Mouse (Mus musculus) MEL (cell line): ENCODE results near the gene Parp8. TPM values are rescaled to one million over a fixed set of nuclear protein-coding genes. Genes with fewer than 3 reads are reported as not detected.

Experiments used
- DNase-seq: peaks from one replicate; pipeline ENCODE4 v3.0.0; 2011; ENCODE audit warnings: low read depth, low spot score
- H3K27ac ChIP-seq: 2 replicates; pipeline ENCODE4 v1.5.1; 2012; ENCODE audit warnings: low read depth, mild to moderate bottlenecking, control low read depth, low read length, moderate library complexity; ENCODE audit not compliant: control insufficient read depth
- H3K27me3 ChIP-seq, 2 experiments: fragments of 150-350 bp in 1 of 2; sonication (generic) in 1 of 2; 2 replicates each; pipeline ENCODE4 v1.6.1; 2012; ENCODE audit warnings: low read length in 2 of 2, mild to moderate bottlenecking in 2 of 2, improper control_type of control experiment in 1 of 2, moderate library complexity in 1 of 2; ENCODE audit not compliant: insufficient read depth in 2 of 2, control insufficient read depth in 1 of 2
- H3K36me3 ChIP-seq, 2 experiments: 2 replicates each; pipeline ENCODE4 v1.6.1; 2012 to 2014; ENCODE audit warnings: low read length in 2 of 2, improper control_type of control experiment in 1 of 2, inconsistent platforms in 1 of 2, mild to moderate bottlenecking in 1 of 2; ENCODE audit not compliant: insufficient read depth in 2 of 2, control insufficient read depth in 1 of 2
- H3K4me1 ChIP-seq, 2 experiments: fragments of 150-350 bp in 1 of 2; sonication (generic) in 1 of 2; 2 replicates each; pipeline ENCODE4 v1.6.1; 2012; ENCODE audit warnings: low read length in 2 of 2, improper control_type of control experiment in 1 of 2, mild to moderate bottlenecking in 1 of 2; ENCODE audit not compliant: insufficient read depth in 2 of 2, control insufficient read depth in 1 of 2
- H3K4me3 ChIP-seq, 2 experiments: fragments of 150-350 bp in 1 of 2; sonication (generic) in 1 of 2; 2 replicates each; pipeline ENCODE4 v1.5.1; 2012; ENCODE audit warnings: low read depth in 2 of 2, low read length in 2 of 2, mild to moderate bottlenecking in 2 of 2, moderate library complexity in 2 of 2, control low read depth in 1 of 2, improper control_type of control experiment in 1 of 2; ENCODE audit not compliant: control insufficient read depth in 1 of 2, insufficient read depth in 1 of 2
- H3K79me2 ChIP-seq: 2 replicates; pipeline ENCODE4 v1.6.1; 2012; ENCODE audit warnings: mild to moderate bottlenecking, low read length, moderate library complexity; ENCODE audit not compliant: control insufficient read depth, poor library complexity, insufficient read depth
- H3K9ac ChIP-seq: 2 replicates; pipeline ENCODE4 v1.6.1; 2012; ENCODE audit warnings: low read depth, mild to moderate bottlenecking, control low read depth, low read length, moderate library complexity; ENCODE audit not compliant: control insufficient read depth, poor library complexity, severe bottlenecking
- H3K9me3 ChIP-seq: fragments of 150-350 bp; sonication (generic); replicated peaks from 2 replicates; pipeline ENCODE4 v1.6.1; 2012; ENCODE audit warnings: mild to moderate bottlenecking, low read length, improper control_type of control experiment, moderate library complexity; ENCODE audit not compliant: insufficient read depth
- BHLHE40 ChIP-seq: IDR thresholded peaks from 2 replicates; pipeline ENCODE4 v1.6.1; 2012; ENCODE audit warnings: low read depth, mild to moderate bottlenecking, inconsistent platforms, low read length, improper control_type of control experiment, borderline replicate concordance
- CHD1 ChIP-seq: IDR thresholded peaks from 2 replicates; pipeline ENCODE4 v1.6.1; 2012; ENCODE audit warnings: low read depth, mild to moderate bottlenecking, inconsistent platforms, low read length, improper control_type of control experiment
- E2F4 ChIP-seq: IDR thresholded peaks from 2 replicates; pipeline ENCODE4 v1.6.1; 2011; ENCODE audit warnings: low read depth, low read length, improper control_type of control experiment, borderline replicate concordance
- ETS1 ChIP-seq: IDR thresholded peaks from 2 replicates; pipeline ENCODE4 v1.6.1; 2012; ENCODE audit warnings: low read depth, mild to moderate bottlenecking, inconsistent platforms, low read length, improper control_type of control experiment, moderate library complexity
- JUND ChIP-seq: IDR thresholded peaks from 2 replicates; pipeline ENCODE4 v1.6.1; 2011; ENCODE audit warnings: low read depth, mild to moderate bottlenecking, improper control_type of control experiment, low read length
- KAT2A ChIP-seq: conservative IDR thresholded peaks from 2 replicates; pipeline ENCODE4 v1.6.1; 2012; ENCODE audit warnings: low read depth, low read length, improper control_type of control experiment, inconsistent platforms
- MAFK ChIP-seq: IDR thresholded peaks from 2 replicates; pipeline ENCODE4 v1.6.1; 2011; ENCODE audit warnings: low read depth, mild to moderate bottlenecking, low read length, improper control_type of control experiment, borderline replicate concordance
- MAZ ChIP-seq: IDR thresholded peaks from 2 replicates; pipeline ENCODE4 v1.6.1; 2012; ENCODE audit warnings: low read depth, mild to moderate bottlenecking, inconsistent platforms, low read length, improper control_type of control experiment
- MEF2A ChIP-seq: IDR thresholded peaks from 2 replicates; pipeline ENCODE4 v1.6.1; 2014; ENCODE audit warnings: low read depth, mild to moderate bottlenecking, inconsistent platforms, low read length, improper control_type of control experiment; ENCODE audit not compliant: poor library complexity, insufficient replicate concordance, severe bottlenecking; ENCODE audit errors: extremely low read depth
- MXI1 ChIP-seq: IDR thresholded peaks from 2 replicates; pipeline ENCODE4 v1.6.1; 2011; ENCODE audit warnings: mild to moderate bottlenecking, low read depth, low read length, improper control_type of control experiment
- MYB ChIP-seq: IDR thresholded peaks from 2 replicates; pipeline ENCODE4 v1.6.1; 2011; ENCODE audit warnings: mild to moderate bottlenecking, low read depth, low read length, improper control_type of control experiment
- MYC ChIP-seq: IDR thresholded peaks from 2 replicates; pipeline ENCODE4 v1.6.1; 2011; ENCODE audit warnings: low read depth, mild to moderate bottlenecking, low read length, improper control_type of control experiment, moderate library complexity
- NELFE ChIP-seq: IDR thresholded peaks from 2 replicates; pipeline ENCODE4 v1.6.1; 2011; ENCODE audit warnings: low read depth, low read length, improper control_type of control experiment
- NRF1 ChIP-seq: IDR thresholded peaks from 2 replicates; pipeline ENCODE4 v1.6.1; 2014; ENCODE audit warnings: low read depth, mild to moderate bottlenecking, inconsistent platforms, low read length, improper control_type of control experiment, moderate library complexity; ENCODE audit not compliant: poor library complexity, insufficient read depth, severe bottlenecking
- POLR2AphosphoS2 ChIP-seq: IDR thresholded peaks from 2 replicates; pipeline ENCODE4 v1.6.1; 2011; ENCODE audit warnings: low read length, improper control_type of control experiment
- POLR2AphosphoS5 ChIP-seq: IDR thresholded peaks from 2 replicates; pipeline ENCODE4 v1.6.1; 2012; ENCODE audit warnings: low read depth, borderline replicate concordance, mild to moderate bottlenecking, inconsistent platforms, low read length, moderate library complexity, mixed read lengths
- RAD21 ChIP-seq: IDR thresholded peaks from 2 replicates; pipeline ENCODE4 v1.6.1; 2011; ENCODE audit warnings: mild to moderate bottlenecking, low read depth, low read length, improper control_type of control experiment
- RCOR1 ChIP-seq: IDR thresholded peaks from 2 replicates; pipeline ENCODE4 v1.6.1; 2012; ENCODE audit warnings: low read depth, mild to moderate bottlenecking, inconsistent platforms, low read length, improper control_type of control experiment
- SIN3A ChIP-seq: IDR thresholded peaks from 2 replicates; pipeline ENCODE4 v1.6.1; 2012; ENCODE audit warnings: low read length, improper control_type of control experiment, inconsistent platforms
- TAL1 ChIP-seq: IDR thresholded peaks from 2 replicates; pipeline ENCODE4 v1.6.1; 2012; ENCODE audit warnings: mild to moderate bottlenecking, inconsistent platforms, low read length, moderate library complexity, mixed read lengths
- TCF12 ChIP-seq: IDR thresholded peaks from 2 replicates; pipeline ENCODE4 v1.6.1; 2014; ENCODE audit warnings: low read depth, mild to moderate bottlenecking, inconsistent platforms, low read length, improper control_type of control experiment, moderate library complexity
- USF1 ChIP-seq: IDR thresholded peaks from 2 replicates; pipeline ENCODE4 v1.6.1; 2014; ENCODE audit warnings: low read depth, mild to moderate bottlenecking, inconsistent platforms, low read length, improper control_type of control experiment, moderate library complexity
- ZC3H11A ChIP-seq: IDR thresholded peaks from 2 replicates; pipeline ENCODE4 v1.6.1; 2012; ENCODE audit warnings: low read depth, mild to moderate bottlenecking, inconsistent platforms, low read length, improper control_type of control experiment
- ZKSCAN1 ChIP-seq: IDR thresholded peaks from 2 replicates; pipeline ENCODE4 v1.6.1; 2012; ENCODE audit warnings: low read depth, mild to moderate bottlenecking, inconsistent platforms, low read length, improper control_type of control experiment, moderate library complexity
- polyA plus RNA-seq, 2 experiments: library from polyadenylated mRNA; stranded (reverse) in 1 of 2; unstranded in 1 of 2; fragments of >175 nt in 1 of 2; fragments of >200 nt in 1 of 2; gene quantifications; 2 replicates each; pipeline versions ENCODE4 v1.2.1 to v1.2.4; 2012; ENCODE audit warnings: low replicate concordance in 2 of 2, low read depth in 1 of 2; ENCODE audit not compliant: insufficient read length in 2 of 2, insufficient read depth in 1 of 2, missing spikeins in 1 of 2
- total RNA-seq: library from RNA; depleted of rRNA; stranded (reverse); fragments of 300-350 nt; gene quantifications from 2 replicates; pipeline ENCODE4 v1.2.3, GENCODE M21; 2012

Parp8 gene
- total and polyA plus RNA-seq, 3 experiments = not detected

GRCm38 (mm10) chr13:117043567-117043966 lies 18.2 kb upstream of the Parp8 start:
- TF ChIP-seq NELFE (no peak), MXI1 (no peak), MYB (no peak), TCF12 (no peak), JUND (no peak), SIN3A (no peak), TAL1 (no peak), CHD1 (no peak)
- Histone ChIP-seq H3K36me3 (no peaks in the 10 kb centered on the region), H3K27ac (no peak overlapping the region), H3K27me3 (no peaks in the 10 kb centered on the region), H3K9me3 (no peaks in the 10 kb centered on the region), H3K9ac (no peak overlapping the region), H3K4me3 (no peak overlapping the region), H3K79me2 (no peaks in the 10 kb centered on the region), H3K4me1 (no peaks in the 10 kb centered on the region)
- DNase-seq = no peak

GRCm38 (mm10) chr13:117041021-117041420 lies 15.7 kb upstream of the Parp8 start:
- TF ChIP-seq E2F4 (no peak), NELFE (no peak), RAD21 (no peak), JUND (no peak), MXI1 (no peak), MYC (no peak), RCOR1 (no peak), POLR2AphosphoS5 (no peak), MAFK (no peak), NRF1 (no peak), POLR2AphosphoS2 (no peak)
- Histone ChIP-seq H3K27me3 (no peaks in the 10 kb centered on the region), H3K36me3 (no peaks in the 10 kb centered on the region)

GRCm38 (mm10) chr13:117036277-117036676 lies 10.9 kb upstream of the Parp8 start:
- Histone ChIP-seq H3K4me3 (no peak overlapping the region), H3K9ac (no peak overlapping the region), H3K9me3 (no peaks in the 10 kb centered on the region), H3K79me2 (no peaks in the 10 kb centered on the region), H3K36me3 (no peaks in the 10 kb centered on the region; a peak in 2 of 4 replicates), H3K4me1 (peaks cover 3 to 4% of the 10 kb centered on the region in 2 experiments; a peak in 2 of 4 replicates), H3K27ac (no peak overlapping the region), H3K27me3 (no peaks in the 10 kb centered on the region)
- TF ChIP-seq MXI1 (no peak), ETS1 (no peak), ZC3H11A (no peak), USF1 (no peak), ZKSCAN1 (no peak), MYC (no peak), KAT2A (no peak), CHD1 (no peak), TAL1 (no peak), JUND (no peak), BHLHE40 (no peak), MAZ (no peak), MEF2A (no peak), NRF1 (no peak)
- no peak for DNase-seq

More at GRCm38 (mm10) chr13:117041021-117041420, 15.7 kb upstream of the Parp8 start:
- Histone ChIP-seq H3K4me3 (no peak overlapping the region), H3K79me2 (no peaks in the 10 kb centered on the region), H3K9me3 (no peaks in the 10 kb centered on the region), H3K9ac (no peak overlapping the region), H3K27ac (no peak overlapping the region), H3K4me1 (no peaks in the 10 kb centered on the region)
- DNase-seq = no peak
